Mouse (Mus musculus): ENCODE measurements at regions not wholly inside any gene's neighbourhood (a gene's known extent, or its start where the extent isn't known, plus 50 kb on each side); places are given as distances from the start of the nearest gene placed in this dataset.

DNA sequence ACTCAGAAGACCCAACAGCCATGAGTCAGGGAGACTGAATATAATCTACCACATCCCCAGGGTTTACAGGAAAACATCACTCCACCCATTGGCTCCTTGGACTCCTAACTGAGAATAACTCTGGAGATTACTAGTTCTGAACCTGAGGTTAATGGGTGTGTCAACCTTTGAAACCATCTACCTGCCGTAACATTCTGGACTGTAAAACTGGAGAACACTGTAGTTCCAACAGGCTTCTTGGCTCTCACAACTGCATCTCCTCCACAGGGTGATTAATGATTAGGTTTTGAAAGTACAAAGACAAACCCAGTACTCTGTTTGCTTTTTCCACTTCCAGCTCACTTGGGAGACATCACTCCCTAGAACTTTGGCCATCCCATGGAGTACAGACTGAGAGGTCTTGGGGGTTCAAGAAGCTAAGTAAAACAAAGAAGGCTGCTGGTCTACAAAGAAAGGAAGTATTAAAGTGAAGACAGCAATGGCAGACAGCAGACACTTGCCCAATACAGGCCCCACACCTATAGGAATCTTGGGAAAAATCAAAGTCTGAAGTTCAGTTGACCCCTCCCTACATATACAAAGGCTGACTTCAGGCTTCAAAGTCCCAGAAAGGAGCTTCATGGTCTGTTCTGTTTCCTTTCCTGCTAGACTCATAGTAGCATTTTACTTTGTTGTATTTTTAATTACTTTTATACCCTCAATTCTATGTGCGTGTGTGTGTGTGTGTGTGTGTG lies 52.7 kb upstream of the Ddit4l start:
- ATAC-seq (ENCODE audit: low FRiP score, low read depth) = no peak
- no peaks in the 10 kb centered on the region for H3K36me3 ChIP-seq
- H3K4me1 ChIP-seq = no peaks in the 10 kb centered on the region
- no peak overlapping the region for H3K4me2 ChIP-seq (replicated peaks)
- H3K27ac ChIP-seq = no peak overlapping the region
- no peak overlapping the region for H3K4me3 ChIP-seq
- no peaks in the 10 kb centered on the region for H3K27me3 ChIP-seq (replicated peaks)
- H3K9ac ChIP-seq = no peak overlapping the region
- no peaks in the 10 kb centered on the region for H3K9me3 ChIP-seq
- 95% methylated on average over 2 of the region's 2 CpGs for WGBS

Measured in neural tube, embryonic 12.5 days (tissue).